Mouse (Mus musculus) neural tube, embryonic 11.5 days (tissue): ENCODE measurements around the gene Cnpy1. TPM values are rescaled to one million over a fixed set of nuclear protein-coding genes. Genes with fewer than 3 reads are reported as not detected.

Experiments
- ATAC-seq: fragments of 200-750 bp; cut with Nextera tagmentation; 2 replicates; pipeline ENCODE4 v1.8.0; 2017; ENCODE audit warnings: moderate number of reproducible peaks, mild to moderate bottlenecking, moderate TSS enrichment, moderate library complexity; ENCODE audit not compliant: insufficient read depth, low FRiP score, low TSS enrichment
- DNase-seq: peaks from one replicate; pipeline ENCODE4 v3.0.0-alpha.2; 2015; ENCODE audit warnings: low spot score
- H3K27ac ChIP-seq: fragments of 300-500 bp; sonication (generic); 2 replicates; pipeline ENCODE4 v1.5.1; 2014; ENCODE audit warnings: low read depth, mild to moderate bottlenecking, low read length
- H3K27me3 ChIP-seq: fragments of 300-500 bp; sonication (generic); 2 replicates; pipeline ENCODE4 v1.6.1; 2014; ENCODE audit warnings: mild to moderate bottlenecking, low read length, mixed read lengths; ENCODE audit not compliant: control insufficient read depth, insufficient read depth
- H3K36me3 ChIP-seq: fragments of 300-500 bp; sonication (generic); 2 replicates; pipeline ENCODE4 v1.6.1; 2014; ENCODE audit warnings: mild to moderate bottlenecking, low read length, moderate library complexity, mixed read lengths; ENCODE audit not compliant: control insufficient read depth, insufficient read depth
- H3K4me1 ChIP-seq: fragments of 300-500 bp; sonication (generic); 2 replicates; pipeline ENCODE4 v1.6.1; 2014; ENCODE audit warnings: low read length, mixed read lengths; ENCODE audit not compliant: control insufficient read depth, insufficient read depth
- H3K4me2 ChIP-seq: fragments of 300-500 bp; sonication (generic); 2 replicates; pipeline ENCODE4 v1.6.1; 2014; ENCODE audit warnings: low read depth, mild to moderate bottlenecking, moderate library complexity
- H3K4me3 ChIP-seq: fragments of 300-500 bp; sonication (generic); 2 replicates; pipeline ENCODE4 v1.5.1; 2014; ENCODE audit warnings: low read depth, low read length
- H3K9ac ChIP-seq: fragments of 300-500 bp; sonication (generic); 2 replicates; pipeline ENCODE4 v1.6.1; 2014; ENCODE audit warnings: mild to moderate bottlenecking, low read length
- H3K9me3 ChIP-seq: fragments of 300-500 bp; sonication (generic); 2 replicates; pipeline ENCODE4 v1.6.1; 2016; ENCODE audit warnings: low read length; ENCODE audit not compliant: control insufficient read depth
- WGBS: fragments of 180-500 bp; shearing (Covaris S2); extraction: QIAGEN DNeasy Blood & Tissue Kit; methylation state at CpG from one replicate; pipeline ENCODE4 v1.1.7; 2014; 5-methylcytosine and 5-hydroxymethylcytosine counted together
- polyA plus RNA-seq: library from polyadenylated mRNA; unstranded; fragments of >200 nt; fragmentation: Nextera tagmentation; extraction: Ambion mirVana; gene quantifications from 2 replicates; pipeline ENCODE4 v1.2.1, GENCODE M21; 2014

Gene Cnpy1
- polyA plus RNA-seq, 1 experiment from 2014 or later, result 7.1 TPM

GRCm38 (mm10) chr5:28251211-28251764 is 5.7 kb upstream of the Cnpy1 start:
- no peak overlapping the region for H3K9ac ChIP-seq
- no peaks in the 10 kb centered on the region for H3K9me3 ChIP-seq
- no peak overlapping the region for H3K4me2 ChIP-seq
- H3K36me3 ChIP-seq, result no peaks in the 10 kb centered on the region
- WGBS, result 45% methylated on average over 4 of the region's 4 CpGs
- H3K27me3 ChIP-seq, result no peaks in the 10 kb centered on the region
- no peak for DNase-seq
- no peak overlapping the region for H3K27ac ChIP-seq
- H3K4me1 ChIP-seq, result no peaks in the 10 kb centered on the region
- no peak for ATAC-seq
- H3K4me3 ChIP-seq, result no peak overlapping the region

GRCm38 (mm10) chr5:28250479-28250878 is 4.9 kb upstream of the Cnpy1 start:
- no peaks in the 10 kb centered on the region for H3K4me1 ChIP-seq
- H3K36me3 ChIP-seq, result no peaks in the 10 kb centered on the region
- H3K9me3 ChIP-seq, result no peaks in the 10 kb centered on the region
- H3K27me3 ChIP-seq, result no peaks in the 10 kb centered on the region
- no peak for DNase-seq
- ATAC-seq, result no peak
- no peak overlapping the region for H3K27ac ChIP-seq
- no peak overlapping the region for H3K4me3 ChIP-seq
- H3K9ac ChIP-seq, result no peak overlapping the region
- 93% methylated on average over 2 of the region's 2 CpGs for WGBS
- no peak overlapping the region for H3K4me2 ChIP-seq

- Histone ChIP-seq H3K4me2 (no peak overlapping the region), H3K36me3 (no peaks in the 10 kb centered on the region), H3K9me3 (no peaks in the 10 kb centered on the region), H3K27me3 (no peaks in the 10 kb centered on the region), H3K4me1 (no peaks in the 10 kb centered on the region), H3K27ac (no peak overlapping the region), H3K9ac (no peak overlapping the region), H3K4me3 (no peak overlapping the region)
- WGBS, result 72% methylated on average over 4 of the region's 4 CpGs
- no peak for ATAC-seq
- no peak for DNase-seq
Measured at GRCm38 (mm10) chr5:28245121-28245520, 485 bp downstream of the Cnpy1 start.

- DNase-seq, result no peak
- no peaks in the 10 kb centered on the region for H3K4me1 ChIP-seq
- H3K9ac ChIP-seq, result no peak overlapping the region
- ATAC-seq, result no peak
- no peak overlapping the region for H3K27ac ChIP-seq
- H3K27me3 ChIP-seq, result no peaks in the 10 kb centered on the region
- H3K4me2 ChIP-seq, result no peak overlapping the region
- 85% methylated on average over 8 of the region's 8 CpGs for WGBS
- no peaks in the 10 kb centered on the region; the same call in 1 of the 2 replicates for H3K9me3 ChIP-seq
- H3K4me3 ChIP-seq, result no peak overlapping the region
- H3K36me3 ChIP-seq, result no peaks in the 10 kb centered on the region
Measured at GRCm38 (mm10) chr5:28243501-28244177, 2.0 kb downstream of the Cnpy1 start.

- Histone ChIP-seq H3K27ac (no peak overlapping the region), H3K36me3 (no peaks in the 10 kb centered on the region), H3K4me1 (no peaks in the 10 kb centered on the region), H3K9me3 (no peaks in the 10 kb centered on the region; the same call in 1 of the 2 replicates), H3K27me3 (no peaks in the 10 kb centered on the region), H3K9ac (no peak overlapping the region), H3K4me2 (no peak overlapping the region), H3K4me3 (no peak overlapping the region)
- ATAC-seq, result no peak
- WGBS, result 87% methylated on average over 4 of the region's 4 CpGs
- no peak for DNase-seq
Measured at GRCm38 (mm10) chr5:28241423-28241822, 4.2 kb downstream of the Cnpy1 start.

GRCm38 (mm10) chr5:28239829-28240228 is 5.8 kb downstream of the Cnpy1 start:
- ATAC-seq (no peak), DNase-seq (no peak)
- Histone ChIP-seq H3K9me3 (no peaks in the 10 kb centered on the region; the same call in 1 of the 2 replicates), H3K27me3 (no peaks in the 10 kb centered on the region), H3K4me2 (no peak overlapping the region), H3K4me3 (no peak overlapping the region), H3K9ac (no peak overlapping the region), H3K36me3 (no peaks in the 10 kb centered on the region), H3K4me1 (no peaks in the 10 kb centered on the region), H3K27ac (no peak overlapping the region)
- WGBS, result 88% methylated on average over 5 of the region's 5 CpGs

GRCm38 (mm10) chr5:28238876-28239275 is 6.7 kb downstream of the Cnpy1 start:
- DNase-seq, result no peak
- H3K9ac ChIP-seq, result no peak overlapping the region
- H3K4me3 ChIP-seq, result no peak overlapping the region
- no peaks in the 10 kb centered on the region for H3K4me1 ChIP-seq
- no peak overlapping the region for H3K27ac ChIP-seq
- no peaks in the 10 kb centered on the region; the same call in 1 of the 2 replicates for H3K9me3 ChIP-seq
- no peak for ATAC-seq
- WGBS, result 83% methylated on average over 5 of the region's 5 CpGs
- no peak overlapping the region for H3K4me2 ChIP-seq
- H3K36me3 ChIP-seq, result no peaks in the 10 kb centered on the region
- H3K27me3 ChIP-seq, result no peaks in the 10 kb centered on the region

- Histone ChIP-seq H3K4me1 (no peaks in the 10 kb centered on the region), H3K36me3 (no peaks in the 10 kb centered on the region), H3K4me3 (no peak overlapping the region), H3K9me3 (no peaks in the 10 kb centered on the region; the same call in 1 of the 2 replicates), H3K4me2 (no peak overlapping the region), H3K27me3 (no peaks in the 10 kb centered on the region), H3K27ac (no peak overlapping the region), H3K9ac (no peak overlapping the region)
- no peak for ATAC-seq
- peak; percentile 42 for DNase-seq
- 9% methylated on average over 4 of the region's 4 CpGs for WGBS
Measured at GRCm38 (mm10) chr5:28238152-28238551, 7.5 kb downstream of the Cnpy1 start.

GRCm38 (mm10) chr5:28237715-28238114 is 7.9 kb downstream of the Cnpy1 start:
- no peaks in the 10 kb centered on the region; the same call in 1 of the 2 replicates for H3K9me3 ChIP-seq
- H3K4me2 ChIP-seq, result no peak overlapping the region
- WGBS, result 82% methylated on average over 2 of the region's 2 CpGs
- H3K4me3 ChIP-seq, result no peak overlapping the region
- DNase-seq (no peak), ATAC-seq (no peak)
- H3K27ac ChIP-seq, result no peak overlapping the region
- no peaks in the 10 kb centered on the region for H3K36me3 ChIP-seq
- no peak overlapping the region for H3K9ac ChIP-seq
- H3K4me1 ChIP-seq, result no peaks in the 10 kb centered on the region
- H3K27me3 ChIP-seq, result no peaks in the 10 kb centered on the region
